Mouse (Mus musculus): ENCODE measurements around the gene Cd9. TPM values are rescaled to one million over a fixed set of nuclear protein-coding genes. Genes with fewer than 3 reads are reported as not detected.
A peak's percentile ranks its signal among the peaks of the same experiment; 100 is the strongest.

The Cd9 gene
- polyA plus RNA-seq, 1 experiment from 2014 or later = 243 TPM

DNA sequence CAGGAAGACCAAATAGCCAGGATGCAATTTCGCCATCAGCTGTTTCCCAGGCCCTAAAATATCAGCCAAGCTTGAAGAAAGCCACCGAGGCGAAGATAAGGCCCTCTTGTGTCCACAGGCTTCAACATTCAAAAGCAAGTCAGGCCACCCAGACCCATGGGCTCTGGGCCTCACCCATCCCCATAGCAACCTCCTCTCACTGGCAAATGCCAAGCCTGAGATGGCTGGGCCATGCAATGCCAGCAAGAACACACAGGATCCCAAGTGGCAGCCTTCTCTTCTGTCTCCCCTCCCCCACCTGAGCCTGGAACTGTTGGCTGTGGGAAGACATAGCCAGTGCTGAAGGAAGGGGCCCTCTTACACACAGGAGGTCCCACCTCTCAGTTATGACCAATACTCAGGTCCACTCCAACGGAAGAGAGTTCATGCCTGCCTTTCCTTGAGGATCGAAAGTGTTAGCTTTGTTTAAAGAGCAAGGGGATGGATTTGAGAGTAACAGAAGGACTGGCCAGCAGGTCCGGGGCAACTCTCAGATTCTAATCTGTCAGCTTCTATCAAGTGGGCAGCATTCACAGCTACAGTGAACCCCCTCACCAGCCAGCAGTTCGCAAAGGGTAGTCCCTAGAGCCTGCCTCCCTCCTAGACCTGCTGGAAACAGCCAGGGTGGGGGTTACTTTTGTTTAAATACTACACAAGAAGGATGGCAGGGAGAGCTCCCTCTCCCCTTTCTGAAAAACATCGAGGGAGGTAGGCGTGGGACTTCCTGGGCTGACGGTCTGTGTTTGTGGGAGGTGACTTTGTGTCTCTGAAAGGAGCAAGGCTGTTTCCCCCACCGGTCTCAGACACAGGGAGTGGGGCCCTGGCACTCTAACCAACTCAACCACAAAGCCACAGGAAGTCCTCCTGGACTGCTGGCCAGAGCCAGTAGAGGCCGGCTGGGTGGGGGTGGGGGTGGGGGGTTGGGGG lies 13.9 kb downstream of the Cd9 start:
- peak overlapping the region; percentile 58 for H3K4me2 ChIP-seq (ENCODE audit: low read depth, low read length)
- no peaks in the 10 kb centered on the region for H3K9me3 ChIP-seq (ENCODE audit: low read length)
- ATAC-seq (peak; percentile 12; the same call in 1 of the 2 replicates), DNase-seq (peak; percentile 49)
- peak overlapping the region; percentile 46; the same call in 1 of the 2 replicates for H3K9ac ChIP-seq (replicated peaks)
- H3K36me3 ChIP-seq (replicated peaks; ENCODE audit: insufficient read depth, low read length) = peaks cover 4% of the 10 kb centered on the region; the same call in 1 of the 2 replicates
- no peaks in the 10 kb centered on the region for H3K27me3 ChIP-seq (ENCODE audit: insufficient read depth, low read length)
- WGBS (ENCODE audit: insufficient replicate concordance) = 17% methylated on average over 12 of the region's 12 CpGs
- H3K27ac ChIP-seq (ENCODE audit: low read depth) = peak overlapping the region; percentile 77
- H3K4me1 ChIP-seq (ENCODE audit: insufficient read depth) = peaks cover 89% of the 10 kb centered on the region
- no peak for TF ChIP-seq EP300 (IDR thresholded peaks at IDR 0.05; ENCODE audit: low read depth)
- no peak for TF ChIP-seq CTCF (IDR thresholded peaks at IDR 0.05; ENCODE audit: low read depth)
- peak overlapping the region; percentile 5; the same call in 1 of the 2 replicates for H3K4me3 ChIP-seq (ENCODE audit: low read depth, low read length)

DNA sequence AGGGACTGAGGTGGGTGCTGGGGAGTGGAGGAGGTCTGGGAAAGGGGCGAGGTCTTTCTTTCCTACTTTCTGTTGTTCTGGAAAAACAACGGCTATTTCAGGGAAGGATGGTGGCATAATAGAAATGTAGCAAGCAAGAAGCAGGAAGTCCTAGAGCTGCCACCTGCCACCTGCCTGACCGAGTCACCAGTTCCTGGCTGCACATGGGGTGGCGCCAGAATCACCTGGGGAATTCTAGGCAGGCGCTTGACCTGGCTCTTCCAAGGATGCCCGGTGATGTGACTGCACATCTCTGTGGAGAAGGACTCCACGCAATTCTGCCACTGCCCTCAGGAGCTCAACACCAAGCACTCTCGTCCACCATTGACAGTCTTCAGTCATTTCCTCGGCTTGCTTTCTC lies 15.2 kb downstream of the Cd9 start:
- peaks cover 4% of the 10 kb centered on the region; the same call in 1 of the 2 replicates for H3K36me3 ChIP-seq (replicated peaks; ENCODE audit: insufficient read depth, low read length)
- peaks cover 85% of the 10 kb centered on the region for H3K4me1 ChIP-seq (ENCODE audit: insufficient read depth)
- H3K4me3 ChIP-seq (ENCODE audit: low read depth, low read length) = no peak overlapping the region
- H3K27ac ChIP-seq (ENCODE audit: low read depth) = peak overlapping the region; percentile 12; the same call in 1 of the 2 replicates
- ATAC-seq (no peak), DNase-seq (no peak)
- TF ChIP-seq CTCF (IDR thresholded peaks at IDR 0.05; ENCODE audit: low read depth) (no peak), EP300 (IDR thresholded peaks at IDR 0.05; ENCODE audit: low read depth) (no peak)
- H3K9ac ChIP-seq (replicated peaks) = no peak overlapping the region
- no peak overlapping the region for H3K4me2 ChIP-seq (ENCODE audit: low read depth, low read length)
- 73% methylated on average over 9 of the region's 9 CpGs for WGBS (ENCODE audit: insufficient replicate concordance)
- no peaks in the 10 kb centered on the region for H3K9me3 ChIP-seq (ENCODE audit: low read length)
- H3K27me3 ChIP-seq (ENCODE audit: insufficient read depth, low read length) = no peaks in the 10 kb centered on the region

DNA sequence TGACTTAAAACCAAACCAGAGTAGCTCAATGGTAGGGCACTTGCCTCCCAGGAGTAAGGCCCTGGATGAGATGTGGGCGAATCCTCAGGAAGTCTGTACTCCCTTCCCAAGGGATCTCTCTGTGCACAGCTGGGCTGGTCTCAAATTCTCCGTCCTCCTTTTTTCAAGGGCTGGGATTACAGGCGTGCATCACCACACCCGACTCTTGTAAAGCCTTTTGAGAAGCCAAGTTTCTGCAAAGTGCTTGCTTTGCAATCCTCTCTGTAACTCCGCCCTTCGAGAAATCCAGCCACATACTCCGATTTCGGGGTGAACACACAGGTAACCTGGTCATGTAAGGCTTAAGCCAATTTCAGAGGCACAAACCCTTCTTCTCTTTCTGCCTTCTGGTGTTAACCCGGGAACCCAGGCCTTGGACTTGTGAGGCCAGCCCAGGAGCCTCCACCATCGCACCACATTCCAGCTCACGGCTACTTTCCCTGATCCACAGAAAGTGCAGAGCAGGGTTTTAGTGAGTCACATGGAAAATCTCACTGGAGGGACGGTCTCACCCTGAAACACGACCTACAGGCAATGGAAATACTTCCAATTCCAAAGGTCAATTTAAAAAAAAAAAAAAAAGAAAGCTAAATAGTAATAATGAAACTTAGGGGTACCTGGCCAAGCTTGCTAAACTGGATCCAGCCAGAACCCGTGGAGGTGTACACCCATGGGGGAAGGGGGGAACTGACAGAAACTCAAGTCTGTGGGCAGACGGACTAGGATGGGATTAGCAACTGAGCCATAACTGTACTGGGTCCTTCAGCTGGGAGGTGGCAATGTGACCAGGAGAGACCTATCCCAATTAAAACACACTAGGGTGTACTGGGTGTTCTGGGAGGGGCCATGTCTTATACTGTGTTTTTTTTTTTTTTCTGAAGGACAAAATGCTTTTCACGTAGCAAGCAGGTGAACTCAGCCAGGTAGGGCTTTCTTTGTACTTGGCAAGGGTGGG lies 16.2 kb downstream of the Cd9 start:
- Histone ChIP-seq H3K9me3 (ENCODE audit: low read length) (no peaks in the 10 kb centered on the region), H3K4me3 (ENCODE audit: low read depth, low read length) (no peak overlapping the region), H3K4me2 (ENCODE audit: low read depth, low read length) (0 out of 2 replicates have a peak overlapping the region, but pooled peaks have one; percentile 51), H3K36me3 (replicated peaks; ENCODE audit: insufficient read depth, low read length) (no peaks in the 10 kb centered on the region), H3K27me3 (ENCODE audit: insufficient read depth, low read length) (no peaks in the 10 kb centered on the region), H3K27ac (ENCODE audit: low read depth) (peak overlapping the region; percentile 12; the same call in 1 of the 2 replicates), H3K4me1 (ENCODE audit: insufficient read depth) (peaks cover 86% of the 10 kb centered on the region), H3K9ac (replicated peaks) (no peak overlapping the region)
- no peak for ATAC-seq
- no peak for DNase-seq
- WGBS (ENCODE audit: insufficient replicate concordance) = 65% methylated on average over 16 of the region's 16 CpGs
- TF ChIP-seq EP300 (IDR thresholded peaks at IDR 0.05; ENCODE audit: low read depth) = no peak
- TF ChIP-seq CTCF (IDR thresholded peaks at IDR 0.05; ENCODE audit: low read depth) = no peak

DNA sequence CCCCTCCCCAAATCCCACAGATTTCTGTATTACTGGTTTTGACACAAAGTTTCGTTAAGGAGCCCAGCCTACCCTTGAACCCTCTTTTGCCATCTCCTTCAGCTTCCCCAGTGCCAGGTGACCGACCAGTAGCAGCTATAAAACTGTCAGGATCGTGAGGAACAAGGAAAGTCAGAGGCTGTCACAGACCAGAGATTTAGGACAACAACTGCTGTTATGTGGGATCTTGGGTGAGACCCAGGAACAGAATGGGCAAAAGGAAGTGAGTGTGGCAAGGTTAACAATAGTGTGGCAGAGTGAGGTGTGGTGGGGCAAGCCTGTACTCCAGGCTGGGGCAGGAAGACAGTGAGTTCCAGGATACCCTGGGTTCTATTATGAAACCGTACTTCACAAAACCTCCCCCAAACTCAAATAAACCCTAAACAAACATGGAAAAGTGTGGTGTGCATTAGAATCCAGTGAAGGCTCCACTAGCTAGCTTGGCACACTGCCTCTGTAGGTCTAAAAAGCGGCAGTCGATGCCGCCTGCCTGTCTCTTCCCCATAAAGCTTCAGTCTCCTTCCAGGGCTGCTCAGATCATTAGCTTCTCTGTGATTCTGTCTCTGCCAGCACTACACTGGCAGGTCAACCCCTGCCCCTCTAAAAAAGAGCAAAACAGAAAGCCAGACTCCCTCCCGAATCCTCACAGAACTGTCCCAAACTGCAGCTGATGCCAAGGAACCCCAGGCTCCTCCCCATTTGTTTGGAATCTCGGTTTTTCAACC lies 17.6 kb downstream of the Cd9 start:
- WGBS (ENCODE audit: insufficient replicate concordance) = 50% methylated on average over 9 of the region's 9 CpGs
- H3K36me3 ChIP-seq (replicated peaks; ENCODE audit: insufficient read depth, low read length) = no peaks in the 10 kb centered on the region
- peak overlapping the region; percentile 77 for H3K27ac ChIP-seq (ENCODE audit: low read depth)
- ATAC-seq (peak; percentile 5), DNase-seq (no peak)
- H3K9me3 ChIP-seq (ENCODE audit: low read length) = no peaks in the 10 kb centered on the region
- TF ChIP-seq CTCF (IDR thresholded peaks at IDR 0.05; ENCODE audit: low read depth) (no peak), EP300 (IDR thresholded peaks at IDR 0.05; ENCODE audit: low read depth) (no peak)
- no peak overlapping the region for H3K9ac ChIP-seq (replicated peaks)
- H3K27me3 ChIP-seq (ENCODE audit: insufficient read depth, low read length) = no peaks in the 10 kb centered on the region
- H3K4me2 ChIP-seq (ENCODE audit: low read depth, low read length) = peak overlapping the region; percentile 51
- H3K4me1 ChIP-seq (ENCODE audit: insufficient read depth) = peaks cover 79% of the 10 kb centered on the region
- no peak overlapping the region for H3K4me3 ChIP-seq (ENCODE audit: low read depth, low read length)

DNA sequence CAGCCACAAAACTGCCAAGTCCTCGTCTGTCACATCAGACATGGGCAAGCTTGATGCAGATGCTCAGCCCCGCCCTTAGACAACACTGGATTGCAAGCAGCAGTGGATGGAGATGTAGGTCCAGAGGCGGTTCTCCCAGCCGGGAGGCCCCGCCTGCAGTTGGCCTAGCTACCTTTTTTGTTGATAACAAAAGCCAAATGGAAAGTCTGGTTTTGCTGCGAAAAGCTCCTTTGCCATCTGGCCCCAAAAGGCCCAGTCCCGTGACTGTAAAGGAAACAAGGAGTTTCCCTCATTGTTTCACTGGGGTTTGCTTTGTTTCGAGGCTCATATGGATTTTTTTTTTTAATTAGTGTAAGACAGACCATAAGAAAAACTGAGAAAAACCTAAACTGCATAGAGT lies 18.5 kb downstream of the Cd9 start:
- no peak for DNase-seq

More for the DNA sequence above, 18.5 kb downstream of the Cd9 start:
- peaks cover 6% of the 10 kb centered on the region; the same call in 1 of the 2 replicates for H3K36me3 ChIP-seq (replicated peaks; ENCODE audit: insufficient read depth, low read length)
- no peak overlapping the region for H3K4me3 ChIP-seq (ENCODE audit: low read depth, low read length)
- no peak overlapping the region for H3K9ac ChIP-seq (replicated peaks)
- no peak for ATAC-seq
- H3K9me3 ChIP-seq (ENCODE audit: low read length) = no peaks in the 10 kb centered on the region
- H3K27me3 ChIP-seq (ENCODE audit: insufficient read depth, low read length) = no peaks in the 10 kb centered on the region
- no peak for TF ChIP-seq CTCF (IDR thresholded peaks at IDR 0.05; ENCODE audit: low read depth)
- TF ChIP-seq EP300 (IDR thresholded peaks at IDR 0.05; ENCODE audit: low read depth) = no peak
- H3K4me2 ChIP-seq (ENCODE audit: low read depth, low read length) = no peak overlapping the region
- peak overlapping the region; percentile 77; the same call in 1 of the 2 replicates for H3K27ac ChIP-seq (ENCODE audit: low read depth)
- WGBS (ENCODE audit: insufficient replicate concordance) = 36% methylated on average over 8 of the region's 8 CpGs
- peaks cover 74% of the 10 kb centered on the region for H3K4me1 ChIP-seq (ENCODE audit: insufficient read depth)

Data from liver, postnatal 0 days (tissue).